Mouse (Mus musculus): ENCODE data around the gene Elmo2.

Elmo2 gene

GRCm38 (mm10) chr2:165257151-165257834, 69.0 kb downstream of the Elmo2 start:
- DNase-seq (ENCODE audit: low spot score), result no peak

GRCm38 (mm10) chr2:165256213-165256612, 70.1 kb downstream of the Elmo2 start:
- DNase-seq (ENCODE audit: low spot score), result no peak

- no peak for DNase-seq (ENCODE audit: low spot score)
Measured at GRCm38 (mm10) chr2:165253867-165254266, 72.4 kb downstream of the Elmo2 start.

GRCm38 (mm10) chr2:165253269-165253668, 73.0 kb downstream of the Elmo2 start:
- no peak for DNase-seq (ENCODE audit: low spot score)

GRCm38 (mm10) chr2:165252801-165253200, 73.5 kb downstream of the Elmo2 start:
- DNase-seq (ENCODE audit: low spot score), result no peak

- no peak for DNase-seq (ENCODE audit: low spot score)
Measured at GRCm38 (mm10) chr2:165252381-165252780, 73.9 kb downstream of the Elmo2 start.

- no peak for DNase-seq (ENCODE audit: low spot score)
Measured at GRCm38 (mm10) chr2:165250903-165251302, 75.4 kb downstream of the Elmo2 start.

- no peak for DNase-seq (ENCODE audit: low spot score)
Measured at GRCm38 (mm10) chr2:165248967-165249366, 77.3 kb downstream of the Elmo2 start.

GRCm38 (mm10) chr2:165246349-165246748, 79.9 kb downstream of the Elmo2 start:
- DNase-seq (ENCODE audit: low spot score), result no peak

- DNase-seq (ENCODE audit: low spot score), result no peak
Measured at GRCm38 (mm10) chr2:165243122-165243720, 83.1 kb downstream of the Elmo2 start.

- DNase-seq (ENCODE audit: low spot score), result no peak
Measured at GRCm38 (mm10) chr2:165242575-165242974, 83.7 kb downstream of the Elmo2 start.

GRCm38 (mm10) chr2:165241786-165242185, 84.5 kb downstream of the Elmo2 start:
- no peak for DNase-seq (ENCODE audit: low spot score)

GRCm38 (mm10) chr2:165240371-165240770, 85.9 kb downstream of the Elmo2 start:
- no peak for DNase-seq (ENCODE audit: low spot score)

GRCm38 (mm10) chr2:165239533-165240144, 86.6 kb downstream of the Elmo2 start:
- DNase-seq (ENCODE audit: low spot score), result no peak

- no peak for DNase-seq (ENCODE audit: low spot score)
Measured at GRCm38 (mm10) chr2:165238416-165239145, 87.7 kb downstream of the Elmo2 start.
